Mouse (Mus musculus) kidney, embryonic 14.5 days (tissue): Measurements from ENCODE around the gene Rdh19. TPM values are rescaled to one million over a fixed set of nuclear protein-coding genes. Genes with fewer than 3 reads are reported as not detected.

Source experiments
- ATAC-seq: fragments of 200-750 bp; cut with Nextera tagmentation; 2 replicates; pipeline ENCODE4 v1.8.0; 2017; ENCODE audit warnings: moderate number of reproducible peaks, mild to moderate bottlenecking, moderate TSS enrichment, moderate library complexity; ENCODE audit not compliant: low FRiP score, low TSS enrichment
- H3K27ac ChIP-seq: fragments of 300-500 bp; sonication (generic); 2 replicates; pipeline ENCODE4 v1.5.1; 2014; ENCODE audit warnings: low read depth, mild to moderate bottlenecking, low read length, moderate library complexity, mixed read lengths
- H3K27me3 ChIP-seq: fragments of 300-500 bp; sonication (generic); 2 replicates; pipeline ENCODE4 v1.6.1; 2014; ENCODE audit warnings: mild to moderate bottlenecking, low read length; ENCODE audit not compliant: control insufficient read depth, insufficient read depth
- H3K36me3 ChIP-seq: fragments of 300-500 bp; sonication (generic); 2 replicates; pipeline ENCODE4 v1.6.1; 2014; ENCODE audit warnings: low read length, mixed read lengths; ENCODE audit not compliant: control insufficient read depth, insufficient read depth
- H3K4me1 ChIP-seq: fragments of 300-500 bp; sonication (generic); 2 replicates; pipeline ENCODE4 v1.6.1; 2014; ENCODE audit warnings: low read length, mixed read lengths; ENCODE audit not compliant: control insufficient read depth, insufficient read depth
- H3K4me2 ChIP-seq: fragments of 300-500 bp; sonication (generic); replicated peaks from 2 replicates; pipeline ENCODE4 v1.6.1; 2014; ENCODE audit warnings: low read depth, mild to moderate bottlenecking, low read length
- H3K4me3 ChIP-seq: fragments of 300-500 bp; sonication (generic); 2 replicates; pipeline ENCODE4 v1.5.1; 2014; ENCODE audit warnings: mild to moderate bottlenecking, low read length
- H3K9ac ChIP-seq: fragments of 300-500 bp; sonication (generic); 2 replicates; pipeline ENCODE4 v1.6.1; 2014; ENCODE audit warnings: low read depth, mild to moderate bottlenecking, low read length, moderate library complexity
- H3K9me3 ChIP-seq: fragments of 300-500 bp; sonication (generic); 2 replicates; pipeline ENCODE4 v1.6.1; 2016; ENCODE audit warnings: low read length; ENCODE audit not compliant: control insufficient read depth
- WGBS: fragments of 180-500 bp; shearing (Covaris S2); extraction: QIAGEN DNeasy Blood & Tissue Kit; methylation state at CpG from one replicate; pipeline ENCODE4 v1.1.7; 2014; 5-methylcytosine and 5-hydroxymethylcytosine counted together
- polyA plus RNA-seq: library from polyadenylated mRNA; unstranded; fragments of >200 nt; fragmentation: Nextera tagmentation; extraction: Ambion mirVana; gene quantifications from 2 replicates; pipeline ENCODE4 v1.2.1, GENCODE M21; 2014

The Rdh19 gene
- polyA plus RNA-seq, 1 experiment from 2014 or later = not detected

GRCm38 (mm10) chr10:127866232-127866631 lies 16.5 kb downstream of the Rdh19 start, which contains the start of gene Rdh16f2:
Gene Rdh16f2, plus strand, starts transcription at chr10:127866474.
- WGBS = 87% methylated on average over 3 of the region's 3 CpGs
- Histone ChIP-seq H3K27ac (no peak within 1 kb of the TSS), H3K9me3 (peaks cover 3% of the 10 kb centered on the region; the same call in 1 of the 2 replicates), H3K4me2 (no peak within 1 kb of the TSS), H3K4me3 (no peak within 1 kb of the TSS), H3K27me3 (no peaks in the 10 kb centered on the region), H3K4me1 (no peaks in the 10 kb centered on the region), H3K36me3 (no peaks in the 10 kb centered on the region), H3K9ac (no peak within 1 kb of the TSS)
- ATAC-seq = no peak

- Histone ChIP-seq H3K9me3 (peaks cover 3% of the 10 kb centered on the region; the same call in 1 of the 2 replicates), H3K4me3 (no peak overlapping the region), H3K9ac (no peak overlapping the region), H3K27me3 (no peaks in the 10 kb centered on the region), H3K36me3 (no peaks in the 10 kb centered on the region), H3K27ac (no peak overlapping the region), H3K4me2 (no peak overlapping the region), H3K4me1 (no peaks in the 10 kb centered on the region)
- no peak for ATAC-seq
- whole genome bisulfite sequencing = 74% methylated on average over 4 of the region's 4 CpGs
These were observed 22.8 kb downstream of the Rdh19 start for GRCm38 (mm10) chr10:127872484-127872883.

- ATAC-seq = peak; percentile 43; the same call in 1 of the 2 replicates
- Histone ChIP-seq H3K4me2 (no peak overlapping the region), H3K4me1 (no peaks in the 10 kb centered on the region), H3K27ac (no peak overlapping the region), H3K4me3 (no peak overlapping the region), H3K9me3 (no peaks in the 10 kb centered on the region), H3K36me3 (no peaks in the 10 kb centered on the region), H3K9ac (no peak overlapping the region), H3K27me3 (no peaks in the 10 kb centered on the region)
- WGBS = 50% methylated on average over 2 of the region's 2 CpGs
These were observed 28.0 kb downstream of the Rdh19 start for GRCm38 (mm10) chr10:127877681-127878080.

GRCm38 (mm10) chr10:127878262-127879057 lies 28.7 kb downstream of the Rdh19 start:
- 73% methylated on average over 3 of the region's 3 CpGs for WGBS

GRCm38 (mm10) chr10:127879155-127879688 lies 29.5 kb downstream of the Rdh19 start:
- H3K4me2 ChIP-seq = no peak overlapping the region
- no peaks in the 10 kb centered on the region for H3K27me3 ChIP-seq
- no peaks in the 10 kb centered on the region for H3K9me3 ChIP-seq
- no peak overlapping the region for H3K4me3 ChIP-seq
- peak; percentile 47; the same call in 1 of the 2 replicates for ATAC-seq
- H3K27ac ChIP-seq = no peak overlapping the region
- no peaks in the 10 kb centered on the region for H3K36me3 ChIP-seq
- no peaks in the 10 kb centered on the region for H3K4me1 ChIP-seq
- whole genome bisulfite sequencing = 86% methylated on average over 3 of the region's 3 CpGs
- H3K9ac ChIP-seq = no peak overlapping the region

More at GRCm38 (mm10) chr10:127878262-127879057, 28.7 kb downstream of the Rdh19 start:
- H3K36me3 ChIP-seq = no peaks in the 10 kb centered on the region
- ATAC-seq = peak; percentile 52; the same call in 1 of the 2 replicates
- no peak overlapping the region for H3K4me3 ChIP-seq
- no peak overlapping the region for H3K9ac ChIP-seq
- H3K4me2 ChIP-seq = no peak overlapping the region
- H3K9me3 ChIP-seq = no peaks in the 10 kb centered on the region
- no peaks in the 10 kb centered on the region for H3K4me1 ChIP-seq
- H3K27ac ChIP-seq = no peak overlapping the region
- H3K27me3 ChIP-seq = no peaks in the 10 kb centered on the region

GRCm38 (mm10) chr10:127881041-127881440 lies 31.3 kb downstream of the Rdh19 start:
- Histone ChIP-seq H3K27me3 (no peaks in the 10 kb centered on the region), H3K27ac (no peak overlapping the region), H3K4me2 (no peak overlapping the region), H3K9ac (no peak overlapping the region), H3K36me3 (no peaks in the 10 kb centered on the region), H3K4me3 (no peak overlapping the region), H3K4me1 (no peaks in the 10 kb centered on the region), H3K9me3 (no peaks in the 10 kb centered on the region)
- 94% methylated on average over 4 of the region's 4 CpGs for WGBS
- ATAC-seq = no peak

GRCm38 (mm10) chr10:127886551-127886950 lies 36.8 kb downstream of the Rdh19 start:
- H3K27ac ChIP-seq = no peak overlapping the region
- no peak for ATAC-seq
- no peak overlapping the region for H3K4me3 ChIP-seq
- H3K4me2 ChIP-seq = no peak overlapping the region
- WGBS = 50% methylated on average over 1 of the region's 1 CpGs
- H3K27me3 ChIP-seq = no peaks in the 10 kb centered on the region
- H3K9me3 ChIP-seq = no peaks in the 10 kb centered on the region
- H3K36me3 ChIP-seq = no peaks in the 10 kb centered on the region
- no peaks in the 10 kb centered on the region for H3K4me1 ChIP-seq
- no peak overlapping the region for H3K9ac ChIP-seq

GRCm38 (mm10) chr10:127886971-127887370 lies 37.2 kb downstream of the Rdh19 start:
- WGBS = 80% methylated on average over 4 of the region's 4 CpGs
- no peak for ATAC-seq
- no peaks in the 10 kb centered on the region for H3K36me3 ChIP-seq

GRCm38 (mm10) chr10:127888605-127889004 lies 38.9 kb downstream of the Rdh19 start, which contains the start of gene Rdh7:
Gene Rdh7, minus strand, starts transcription at chr10:127888817.
- H3K4me2 ChIP-seq = no peak within 1 kb of the TSS
- no peak within 1 kb of the TSS for H3K27ac ChIP-seq
- H3K36me3 ChIP-seq = no peaks in the 10 kb centered on the region
- no peaks in the 10 kb centered on the region for H3K9me3 ChIP-seq
- H3K9ac ChIP-seq = no peak within 1 kb of the TSS
- no peaks in the 10 kb centered on the region for H3K4me1 ChIP-seq
- no peak for ATAC-seq
- no peak within 1 kb of the TSS for H3K4me3 ChIP-seq
- no peaks in the 10 kb centered on the region for H3K27me3 ChIP-seq

More at GRCm38 (mm10) chr10:127886971-127887370, 37.2 kb downstream of the Rdh19 start:
- Histone ChIP-seq H3K9ac (no peak overlapping the region), H3K4me1 (no peaks in the 10 kb centered on the region), H3K4me3 (no peak overlapping the region), H3K27me3 (no peaks in the 10 kb centered on the region), H3K27ac (no peak overlapping the region), H3K9me3 (no peaks in the 10 kb centered on the region), H3K4me2 (no peak overlapping the region)
